Mouse (Mus musculus): Measurements from ENCODE around the gene Neurog2. TPM values are rescaled to one million over a fixed set of nuclear protein-coding genes. Genes with fewer than 3 reads are reported as not detected.

Neurog2 gene
- polyA plus RNA-seq, 1 experiment from 2014 or later = not detected

- Histone ChIP-seq H3K9me3 (replicated peaks; ENCODE audit: control insufficient read depth, low read length) (no peaks in the 10 kb centered on the region), H3K4me2 (ENCODE audit: low read depth, low read length) (no peak overlapping the region)
Measured at GRCm38 (mm10) chr3:127640762-127641700, 8.1 kb downstream of the Neurog2 start.

GRCm38 (mm10) chr3:127642211-127642610 lies 9.3 kb downstream of the Neurog2 start:
- no peaks in the 10 kb centered on the region for H3K36me3 ChIP-seq (ENCODE audit: control insufficient read depth, insufficient read depth)

More at GRCm38 (mm10) chr3:127640762-127641700, 8.1 kb downstream of the Neurog2 start:
- no peak for ATAC-seq (ENCODE audit: low read depth)
- Histone ChIP-seq H3K4me1 (ENCODE audit: control insufficient read depth, low read depth, low read length) (no peaks in the 10 kb centered on the region), H3K27me3 (ENCODE audit: control insufficient read depth, insufficient read depth, low read depth, low read length) (peaks cover 66% of the 10 kb centered on the region), H3K27ac (ENCODE audit: low read length) (no peak overlapping the region), H3K4me3 (ENCODE audit: low read depth, low read length) (no peak overlapping the region), H3K9ac (ENCODE audit: low read depth, low read length) (no peak overlapping the region), H3K36me3 (ENCODE audit: control insufficient read depth, insufficient read depth) (no peaks in the 10 kb centered on the region)
- WGBS (ENCODE audit: insufficient replicate concordance) = 7% methylated on average over 37 of the region's 37 CpGs

GRCm38 (mm10) chr3:127646156-127646825 lies 13.4 kb downstream of the Neurog2 start:
- no peak overlapping the region for H3K4me2 ChIP-seq (ENCODE audit: low read depth, low read length)
- no peak for ATAC-seq (ENCODE audit: low read depth)
- H3K36me3 ChIP-seq (ENCODE audit: control insufficient read depth, insufficient read depth) = no peaks in the 10 kb centered on the region
- H3K9ac ChIP-seq (ENCODE audit: low read depth, low read length) = no peak overlapping the region
- 54% methylated on average over 18 of the region's 18 CpGs for WGBS (ENCODE audit: insufficient replicate concordance)
- no peaks in the 10 kb centered on the region for H3K9me3 ChIP-seq (replicated peaks; ENCODE audit: control insufficient read depth, low read length)
- H3K4me1 ChIP-seq (ENCODE audit: control insufficient read depth, low read depth, low read length) = no peaks in the 10 kb centered on the region
- H3K27me3 ChIP-seq (ENCODE audit: control insufficient read depth, insufficient read depth, low read depth, low read length) = peaks cover 30% of the 10 kb centered on the region
- H3K4me3 ChIP-seq (ENCODE audit: low read depth, low read length) = no peak overlapping the region
- H3K27ac ChIP-seq (ENCODE audit: low read length) = no peak overlapping the region

More at GRCm38 (mm10) chr3:127642211-127642610, 9.3 kb downstream of the Neurog2 start:
- 9% methylated on average over 5 of the region's 5 CpGs for WGBS (ENCODE audit: insufficient replicate concordance)
- no peak overlapping the region for H3K9ac ChIP-seq (ENCODE audit: low read depth, low read length)
- no peak overlapping the region for H3K27ac ChIP-seq (ENCODE audit: low read length)
- no peaks in the 10 kb centered on the region for H3K9me3 ChIP-seq (replicated peaks; ENCODE audit: control insufficient read depth, low read length)
- H3K27me3 ChIP-seq (ENCODE audit: control insufficient read depth, insufficient read depth, low read depth, low read length) = peaks cover 66% of the 10 kb centered on the region
- no peak overlapping the region for H3K4me2 ChIP-seq (ENCODE audit: low read depth, low read length)
- ATAC-seq (ENCODE audit: low read depth) = no peak
- H3K4me1 ChIP-seq (ENCODE audit: control insufficient read depth, low read depth, low read length) = no peaks in the 10 kb centered on the region
- H3K4me3 ChIP-seq (ENCODE audit: low read depth, low read length) = no peak overlapping the region

- ATAC-seq (ENCODE audit: low read depth) = no peak
- H3K27me3 ChIP-seq (ENCODE audit: control insufficient read depth, insufficient read depth, low read depth, low read length) = no peaks in the 10 kb centered on the region
- H3K27ac ChIP-seq (ENCODE audit: low read length) = no peak overlapping the region
- H3K9ac ChIP-seq (ENCODE audit: low read depth, low read length) = no peak overlapping the region
- WGBS (ENCODE audit: insufficient replicate concordance) = 44% methylated on average over 7 of the region's 7 CpGs
- H3K4me2 ChIP-seq (ENCODE audit: low read depth, low read length) = no peak overlapping the region
- no peaks in the 10 kb centered on the region for H3K4me1 ChIP-seq (ENCODE audit: control insufficient read depth, low read depth, low read length)
- H3K36me3 ChIP-seq (ENCODE audit: control insufficient read depth, insufficient read depth) = no peaks in the 10 kb centered on the region
- no peaks in the 10 kb centered on the region for H3K9me3 ChIP-seq (replicated peaks; ENCODE audit: control insufficient read depth, low read length)
- H3K4me3 ChIP-seq (ENCODE audit: low read depth, low read length) = no peak overlapping the region
Measured at GRCm38 (mm10) chr3:127651742-127652653, 19.1 kb downstream of the Neurog2 start.

GRCm38 (mm10) chr3:127660712-127661111 lies 27.8 kb downstream of the Neurog2 start:
- Histone ChIP-seq H3K9me3 (replicated peaks; ENCODE audit: control insufficient read depth, low read length) (no peaks in the 10 kb centered on the region), H3K4me1 (ENCODE audit: control insufficient read depth, low read depth, low read length) (no peaks in the 10 kb centered on the region), H3K27me3 (ENCODE audit: control insufficient read depth, insufficient read depth, low read depth, low read length) (no peaks in the 10 kb centered on the region), H3K4me3 (ENCODE audit: low read depth, low read length) (no peak overlapping the region), H3K27ac (ENCODE audit: low read length) (no peak overlapping the region), H3K36me3 (ENCODE audit: control insufficient read depth, insufficient read depth) (no peaks in the 10 kb centered on the region), H3K9ac (ENCODE audit: low read depth, low read length) (no peak overlapping the region), H3K4me2 (ENCODE audit: low read depth, low read length) (no peak overlapping the region)
- no peak for ATAC-seq (ENCODE audit: low read depth)
- 67% methylated on average over 7 of the region's 7 CpGs for WGBS (ENCODE audit: insufficient replicate concordance)

GRCm38 (mm10) chr3:127661646-127662531 lies 29.0 kb downstream of the Neurog2 start:
- 64% methylated on average over 22 of the region's 22 CpGs for WGBS (ENCODE audit: insufficient replicate concordance)
- H3K27ac ChIP-seq (ENCODE audit: low read length) = no peak overlapping the region
- no peak overlapping the region for H3K9ac ChIP-seq (ENCODE audit: low read depth, low read length)
- H3K4me3 ChIP-seq (ENCODE audit: low read depth, low read length) = no peak overlapping the region
- H3K9me3 ChIP-seq (replicated peaks; ENCODE audit: control insufficient read depth, low read length) = no peaks in the 10 kb centered on the region
- no peak for ATAC-seq (ENCODE audit: low read depth)
- no peak overlapping the region for H3K4me2 ChIP-seq (ENCODE audit: low read depth, low read length)
- H3K27me3 ChIP-seq (ENCODE audit: control insufficient read depth, insufficient read depth, low read depth, low read length) = no peaks in the 10 kb centered on the region
- no peaks in the 10 kb centered on the region for H3K36me3 ChIP-seq (ENCODE audit: control insufficient read depth, insufficient read depth)
- H3K4me1 ChIP-seq (ENCODE audit: control insufficient read depth, low read depth, low read length) = no peaks in the 10 kb centered on the region

GRCm38 (mm10) chr3:127679703-127680102 lies 46.8 kb downstream of the Neurog2 start:
- no peak overlapping the region for H3K4me3 ChIP-seq (ENCODE audit: low read depth, low read length)
- no peaks in the 10 kb centered on the region for H3K27me3 ChIP-seq (ENCODE audit: control insufficient read depth, insufficient read depth, low read depth, low read length)
- H3K9ac ChIP-seq (ENCODE audit: low read depth, low read length) = no peak overlapping the region
- no peak overlapping the region for H3K27ac ChIP-seq (ENCODE audit: low read length)
- no peak for ATAC-seq (ENCODE audit: low read depth)
- no peaks in the 10 kb centered on the region for H3K4me1 ChIP-seq (ENCODE audit: control insufficient read depth, low read depth, low read length)
- H3K4me2 ChIP-seq (ENCODE audit: low read depth, low read length) = no peak overlapping the region
- 73% methylated on average over 15 of the region's 15 CpGs for WGBS (ENCODE audit: insufficient replicate concordance)
- H3K9me3 ChIP-seq (replicated peaks; ENCODE audit: control insufficient read depth, low read length) = no peaks in the 10 kb centered on the region
- no peaks in the 10 kb centered on the region for H3K36me3 ChIP-seq (ENCODE audit: control insufficient read depth, insufficient read depth)
